Mouse (Mus musculus) ES-E14 (cell line): ENCODE results near the gene Frmd6. TPM values are rescaled to one million over a fixed set of nuclear protein-coding genes. Genes with fewer than 3 reads are reported as not detected.

ENCODE experiments used
- DNase-seq: peaks from one replicate; pipeline ENCODE4 v3.0.0-alpha.2; 2013; ENCODE audit warnings: low read depth, low spot score
- H3K27ac ChIP-seq: 2 replicates; pipeline ENCODE4 v1.5.1; 2012; ENCODE audit warnings: low read depth, mild to moderate bottlenecking, low read length, moderate library complexity, mixed read lengths; ENCODE audit not compliant: poor library complexity, insufficient read depth, severe bottlenecking
- H3K36me3 ChIP-seq: 2 replicates; pipeline ENCODE4 v1.6.1; 2012; ENCODE audit warnings: mild to moderate bottlenecking, low read length, moderate library complexity, mixed read lengths; ENCODE audit not compliant: control insufficient read depth, poor library complexity, insufficient read depth, severe bottlenecking
- H3K4me1 ChIP-seq, 2 experiments: fragments of 150-350 bp in 1 of 2; sonication (generic) in 1 of 2; 2 replicates each; pipeline ENCODE4 v1.6.1; 2012; ENCODE audit warnings: low read length in 2 of 2, mild to moderate bottlenecking in 1 of 2, mixed read lengths in 1 of 2; ENCODE audit not compliant: control insufficient read depth in 2 of 2, insufficient read depth in 2 of 2, poor library complexity in 1 of 2
- H3K4me3 ChIP-seq, 2 experiments: fragments of 150-350 bp in 1 of 2; sonication (generic) in 1 of 2; 2 replicates each; pipeline ENCODE4 v1.5.1; 2012; ENCODE audit warnings: low read length in 2 of 2, low read depth in 1 of 2, mild to moderate bottlenecking in 1 of 2, mixed read lengths in 1 of 2; ENCODE audit not compliant: insufficient read depth in 1 of 2, poor library complexity in 1 of 2, severe bottlenecking in 1 of 2
- H3K9ac ChIP-seq: 2 replicates; pipeline ENCODE4 v1.6.1; 2012; ENCODE audit warnings: low read depth, mild to moderate bottlenecking, low read length, mixed read lengths; ENCODE audit not compliant: poor library complexity, insufficient read depth, severe bottlenecking
- H3K9me3 ChIP-seq: fragments of 150-350 bp; sonication (generic); 2 replicates; pipeline ENCODE4 v1.6.1; 2012; ENCODE audit warnings: low read depth, mild to moderate bottlenecking, low read length; ENCODE audit not compliant: control insufficient read depth, insufficient read depth
- CHD2 ChIP-seq: IDR thresholded peaks from 2 replicates; pipeline ENCODE4 v1.6.1; 2014; ENCODE audit warnings: mild to moderate bottlenecking, low read depth, low read length, inconsistent platforms
- HCFC1 ChIP-seq: IDR thresholded peaks from 2 replicates; pipeline ENCODE4 v1.6.1; 2012; ENCODE audit warnings: low read length, inconsistent platforms, borderline replicate concordance; ENCODE audit not compliant: insufficient read depth
- MAFK ChIP-seq: IDR thresholded peaks from 2 replicates; pipeline ENCODE4 v1.6.1; 2014; ENCODE audit warnings: mild to moderate bottlenecking, low read depth, low read length, inconsistent platforms; ENCODE audit not compliant: insufficient read depth
- ZC3H11A ChIP-seq: IDR thresholded peaks from 2 replicates; pipeline ENCODE4 v1.6.1; 2012; ENCODE audit warnings: low read depth, mild to moderate bottlenecking, inconsistent platforms, low read length, borderline replicate concordance
- ZNF384 ChIP-seq: IDR thresholded peaks from 2 replicates; pipeline ENCODE4 v1.6.1; 2012; ENCODE audit warnings: low read depth, low read length, inconsistent platforms
- in situ Hi-C, 2 experiments: fragments of 600-800 bp; cut with MboI; formaldehyde crosslinking; loops; one replicate each; pipeline ENCODE4 v1.15.1; 2025; ENCODE audit warnings: low sequenced_read_pairs in 2 of 2, inconsistent platforms in 1 of 2; ENCODE audit not compliant: unreplicated experiment in 2 of 2
- total RNA-seq: library from RNA; depleted of rRNA; stranded (reverse); fragments of 300-350 nt; gene quantifications from 2 replicates; pipeline ENCODE4 v1.2.3, GENCODE M21; 2012

Gene Frmd6
- total RNA-seq, 1 experiment = 22.5 TPM

DNA sequence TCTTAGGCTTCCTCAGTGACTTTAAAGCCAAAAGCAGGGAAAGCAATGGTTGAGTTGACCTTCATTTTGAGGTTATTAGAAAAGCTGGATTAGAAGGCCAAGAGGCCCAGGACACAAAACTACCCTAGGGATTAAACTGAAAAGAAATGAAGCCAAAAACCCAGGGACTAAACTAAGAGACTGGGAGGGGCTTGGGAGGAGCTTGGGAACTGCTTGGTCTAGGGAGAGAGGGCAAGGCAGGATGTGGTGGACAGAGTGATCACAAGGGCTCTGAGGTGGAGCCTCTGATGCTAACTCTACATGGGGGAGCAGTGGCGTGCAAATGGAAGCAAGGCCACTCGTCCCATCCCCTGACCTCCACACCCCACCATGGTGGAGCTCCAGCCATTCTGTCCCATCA is 8.6 kb upstream of the Frmd6 start:
- Histone ChIP-seq H3K4me1 (peaks cover 0 to 6% of the 10 kb centered on the region in 2 experiments; a peak in 1 of 4 replicates), H3K27ac (no peak overlapping the region), H3K36me3 (no peaks in the 10 kb centered on the region), H3K9me3 (no peaks in the 10 kb centered on the region), H3K9ac (no peak overlapping the region), H3K4me3 (no peak overlapping the region)
- in situ Hi-C loops = no loop called here
- TF ChIP-seq HCFC1 = no peak
- no peak for TF ChIP-seq ZNF384
- TF ChIP-seq ZC3H11A = no peak
- no peak for TF ChIP-seq MAFK
- TF ChIP-seq CHD2 = no peak
- DNase-seq = no peak

- no peak overlapping the region for H3K27ac ChIP-seq
- H3K4me1 ChIP-seq = peaks cover 2 to 4% of the 10 kb centered on the region in 2 experiments; a peak in 2 of 4 replicates
- in situ Hi-C loops = no loop called here
- no peaks in the 10 kb centered on the region for H3K9me3 ChIP-seq
- H3K36me3 ChIP-seq = no peaks in the 10 kb centered on the region
- TF ChIP-seq ZNF384 (no peak), ZC3H11A (no peak), CHD2 (no peak), HCFC1 (no peak), MAFK (no peak)
- no peak for DNase-seq
- peak overlapping the region in 1 of 2 experiments; percentile 93; a peak in 2 of 4 replicates for H3K4me3 ChIP-seq
- no peak overlapping the region for H3K9ac ChIP-seq
Observed at GRCm38 (mm10) chr12:70824017-70824416, 1.3 kb upstream of the Frmd6 start.

DNA sequence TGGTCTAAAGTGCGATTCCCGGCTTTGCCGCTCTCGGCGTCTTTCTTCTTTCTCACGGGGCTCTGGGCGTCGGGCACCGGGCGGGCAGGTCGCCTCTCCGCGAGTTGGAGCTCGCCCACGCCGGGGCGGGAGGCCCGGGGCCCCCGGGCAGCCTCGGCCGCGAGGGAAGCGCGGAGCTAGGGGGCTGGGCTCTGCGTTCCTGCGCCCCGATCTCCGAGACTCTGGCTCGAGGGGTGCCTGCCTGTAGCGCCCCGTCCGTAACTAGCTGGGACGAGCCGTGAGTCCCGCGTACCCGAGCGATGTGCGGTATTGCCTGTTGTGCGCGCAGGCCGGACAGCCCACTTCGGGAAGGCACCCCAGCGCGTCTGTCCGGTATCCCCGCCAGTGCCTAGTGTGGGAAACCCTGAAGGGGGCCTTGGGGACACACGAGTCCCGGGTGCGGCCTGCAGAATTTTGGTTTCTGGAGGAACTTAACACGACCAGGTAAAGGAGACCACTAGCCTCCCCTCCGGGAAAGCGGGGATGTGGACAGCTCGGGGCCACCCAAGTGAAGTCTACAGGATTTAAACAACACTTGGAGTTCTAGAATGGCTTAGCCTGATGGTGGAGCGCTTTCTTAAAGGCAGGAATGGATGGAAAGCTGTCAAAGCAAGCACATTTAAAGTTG is 470 bp downstream of the Frmd6 start:
- in situ Hi-C loops = no loop called here
- H3K9ac ChIP-seq = peak overlapping the region; percentile 84
- TF ChIP-seq MAFK = no peak
- no peak for TF ChIP-seq CHD2
- no peak; the same call in 1 of the 2 replicates for TF ChIP-seq HCFC1
- TF ChIP-seq ZC3H11A = no peak
- no peak for TF ChIP-seq ZNF384

GRCm38 (mm10) chr12:70826318-70827072 is 1.2 kb downstream of the Frmd6 start:
- in situ Hi-C loops = no loop called here
- no peaks in the 10 kb centered on the region for H3K36me3 ChIP-seq
- TF ChIP-seq MAFK (no peak), ZC3H11A (no peak), HCFC1 (no peak), ZNF384 (no peak), CHD2 (no peak)
- peaks cover 2 to 4% of the 10 kb centered on the region in 2 experiments; a peak in 2 of 4 replicates for H3K4me1 ChIP-seq
- H3K9me3 ChIP-seq = no peaks in the 10 kb centered on the region
- no peak for DNase-seq
- H3K4me3 ChIP-seq = peak overlapping the region; percentile 86 to 88
- no peak overlapping the region for H3K27ac ChIP-seq
- peak overlapping the region; percentile 84; the same call in 1 of the 2 replicates for H3K9ac ChIP-seq

More for the DNA sequence above, 470 bp downstream of the Frmd6 start:
- H3K4me1 ChIP-seq = peaks cover 2 to 4% of the 10 kb centered on the region in 2 experiments; a peak in 2 of 4 replicates
- peak overlapping the region; percentile 86 to 88 for H3K4me3 ChIP-seq
- H3K9me3 ChIP-seq = no peaks in the 10 kb centered on the region
- H3K27ac ChIP-seq = no peak overlapping the region
- H3K36me3 ChIP-seq = no peaks in the 10 kb centered on the region
- no peak for DNase-seq
